Mouse (Mus musculus): ENCODE measurements around the gene Zbed4. TPM values are rescaled to one million over a fixed set of nuclear protein-coding genes. Genes with fewer than 3 reads are reported as not detected.

Zbed4 gene
- total RNA-seq (2023), result 10 to 100 TPM; 35.5 to 36.1 TPM

GRCm38 (mm10) chr15:88751564-88752402 lies at the start of gene Zbed4:
TSS of gene Zbed4 (plus strand) at chr15:88751660.

GRCm38 (mm10) chr15:88733834-88734571 lies 17.5 kb upstream of the Zbed4 start, which contains the start of gene Brd1:
TSS of gene Brd1 (minus strand) at chr15:88734233.

GRCm38 (mm10) chr15:88819026-88819905 lies 67.8 kb downstream of the Zbed4 start, which contains the start of the genes Alg12 and Creld2:
TSS of gene Alg12 (minus strand) at chr15:88819318.
TSS of gene Creld2 (plus strand) at chr15:88819646.

Other genes with a start within 250 kb of the Zbed4 start
- gene Zdhhc25, start 151.4 kb upstream of the Zbed4 start, total RNA-seq (2023), result not detected
- gene Brd1, start 17.4 kb upstream of the Zbed4 start, total RNA-seq (2023), result 100 to 1,000 TPM; 123 TPM
- 10 to 100 TPM; 20.1 to 30.7 TPM for gene Alg12, start 67.7 kb downstream of the Zbed4 start, total RNA-seq (2023)
- 10 to 100 TPM; 38.2 to 40.5 TPM for gene Creld2, start 68.0 kb downstream of the Zbed4 start, total RNA-seq (2023)
- 10 to 100 TPM; 73.9 to 94.1 TPM for gene Pim3, start 110.5 kb downstream of the Zbed4 start, total RNA-seq (2023)
- gene Ttll8, start 202.8 kb downstream of the Zbed4 start, total RNA-seq (2023), result not detected
- gene Mlc1, start 227.3 kb downstream of the Zbed4 start, total RNA-seq (2023), result not detected
- not detected for gene Mov10l1, start 231.2 kb downstream of the Zbed4 start, total RNA-seq (2023)